16 mouse cellular contexts compared by ENCODE assay signal in the genomic region with DNA sequence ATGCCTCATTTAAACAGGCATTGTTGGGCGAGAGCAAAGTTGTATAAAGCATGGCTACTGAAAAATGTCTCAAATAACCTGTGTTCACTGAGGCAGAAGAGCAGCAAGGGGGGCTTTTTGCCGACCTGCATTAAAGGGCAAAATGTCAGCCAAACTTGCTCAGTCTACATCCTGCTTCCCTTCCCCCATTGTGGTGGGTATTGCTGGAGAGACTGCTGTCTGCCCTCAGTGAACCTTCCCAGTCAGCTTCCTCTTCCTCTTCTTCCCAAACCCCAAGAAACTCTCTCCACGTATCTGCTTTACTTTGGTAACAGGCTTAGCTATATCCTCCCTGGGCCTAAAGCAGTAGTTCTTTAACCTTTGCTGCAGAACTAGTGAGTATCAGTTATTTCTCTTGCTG.
"Had no signal": no experiment of that assay in that cellular context is flagged by ENCODE, and none has a peak within 500 bp of the region (broad histone marks: within the 10 kb centered on the region; RNA-seq: fewer than 3 reads in every experiment).

No protein-coding gene starts in this region.

- H3K4me1 ChIP-seq: liver, embryonic 12.5 days; liver, embryonic 15.5 days had no signal

- H3K36me3 ChIP-seq: liver, embryonic 12.5 days; liver, embryonic 15.5 days; lung, embryonic 15.5 days; midbrain, embryonic 12.5 days; midbrain, embryonic 15.5 days; neural tube, embryonic 13.5 days had no signal

- H3K4me3 ChIP-seq: left cerebral cortex, adult 2 months; liver, embryonic 12.5 days; liver, embryonic 15.5 days; lung, embryonic 15.5 days; midbrain, embryonic 12.5 days; midbrain, embryonic 15.5 days; myocyte; neural tube, embryonic 13.5 days had no signal

- H3K9ac ChIP-seq: liver, embryonic 12.5 days; liver, embryonic 15.5 days; lung, embryonic 15.5 days; midbrain, embryonic 12.5 days; midbrain, embryonic 15.5 days; neural tube, embryonic 13.5 days had no signal

- H3K27ac ChIP-seq: left cerebral cortex, adult 2 months; liver, embryonic 12.5 days; liver, embryonic 15.5 days; lung, embryonic 15.5 days; midbrain, embryonic 12.5 days; midbrain, embryonic 15.5 days; neural tube, embryonic 13.5 days had no signal

- ATAC-seq: intestine, embryonic 16.5 days; liver, embryonic 12.5 days; midbrain, embryonic 15.5 days had no signal

- H3K27me3 ChIP-seq: liver, embryonic 12.5 days; liver, embryonic 15.5 days; lung, embryonic 15.5 days; midbrain, embryonic 12.5 days; midbrain, embryonic 15.5 days; neural tube, embryonic 13.5 days had no signal

- DNase-seq: kidney, adult 2 months; kidney, postnatal 10 days; kidney, postnatal 36 days; layer of hippocampus, postnatal 36 days; retina, postnatal 1 day; thymus, adult 18-20 months; thymus, postnatal 25 days had no signal
